Mouse (Mus musculus) T-helper 1 cell (primary cell): Measurements from ENCODE around the gene Mapkapk3.

ENCODE experiments used
- in situ Hi-C: fragments of 300-600 bp; cut with MboI, MseI; formaldehyde crosslinking; loops from one replicate; pipeline ENCODE4 v1.15.1; 2025; ENCODE audit warnings: high pct_unique_total_duplicates

Mapkapk3 gene

DNA sequence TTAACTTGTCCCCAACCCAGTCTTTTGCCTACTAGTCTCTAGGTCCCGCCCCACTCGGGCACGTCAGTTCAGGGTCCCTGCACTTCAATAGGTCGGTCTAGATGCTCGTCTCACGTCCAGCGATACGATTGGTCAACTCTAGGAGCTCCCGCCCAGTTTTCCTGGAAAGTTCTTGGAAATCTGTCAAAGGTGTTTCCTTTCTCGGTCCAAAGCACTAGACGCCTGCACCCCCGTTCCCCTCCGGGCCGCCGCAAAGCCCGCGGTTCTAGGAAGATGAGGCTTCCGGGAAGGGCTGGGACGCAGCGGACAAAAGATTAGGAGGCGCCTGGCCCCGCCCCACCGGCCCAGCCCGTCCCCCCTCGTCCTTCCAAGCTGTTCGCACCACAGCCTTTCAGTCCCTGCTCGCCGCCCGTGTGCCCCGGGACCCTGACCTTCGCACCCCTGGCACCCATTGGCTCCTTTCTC lies 6.9 kb upstream of the Mapkapk3 start:
- in situ Hi-C loops = loop anchor here (5.0 to 10.0 kb wide), 2 partner anchors 36 to 58 kb away; no protein-coding TSS in a partner anchor

DNA sequence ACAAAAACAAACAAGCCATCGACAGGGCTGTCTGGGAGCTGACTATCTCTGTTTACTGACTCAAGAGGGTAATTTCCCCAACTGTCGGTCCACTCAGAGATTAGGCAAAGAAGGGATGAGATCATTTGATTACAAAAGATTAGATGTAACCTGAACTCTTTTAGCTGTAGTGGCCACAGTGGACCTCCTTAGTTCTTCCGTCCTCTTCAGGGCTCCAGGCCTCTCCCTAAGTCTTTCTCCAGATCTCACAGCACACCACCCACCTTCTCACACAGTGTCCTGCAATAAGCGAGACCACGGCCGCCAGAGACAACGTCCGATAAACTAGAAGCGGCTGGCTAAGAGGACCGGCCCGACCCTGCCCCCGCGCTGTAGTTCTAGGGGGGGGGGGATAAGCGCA lies 6.4 kb upstream of the Mapkapk3 start:
- in situ Hi-C loops = loop anchor here (5.0 to 10.0 kb wide), 2 partner anchors 36 to 59 kb away; no protein-coding TSS in a partner anchor

DNA sequence AAGGTAGTCTGAATTCAATTTTAAA lies 6.2 kb upstream of the Mapkapk3 start, which contains the start of gene Cish:
Gene Cish, plus strand, starts transcription at position 11 of the 25 bp plus-strand sequence.
- in situ Hi-C loops = loop anchor here (5.0 to 10.0 kb wide), 2 partner anchors 36 to 59 kb away; no protein-coding TSS in a partner anchor

DNA sequence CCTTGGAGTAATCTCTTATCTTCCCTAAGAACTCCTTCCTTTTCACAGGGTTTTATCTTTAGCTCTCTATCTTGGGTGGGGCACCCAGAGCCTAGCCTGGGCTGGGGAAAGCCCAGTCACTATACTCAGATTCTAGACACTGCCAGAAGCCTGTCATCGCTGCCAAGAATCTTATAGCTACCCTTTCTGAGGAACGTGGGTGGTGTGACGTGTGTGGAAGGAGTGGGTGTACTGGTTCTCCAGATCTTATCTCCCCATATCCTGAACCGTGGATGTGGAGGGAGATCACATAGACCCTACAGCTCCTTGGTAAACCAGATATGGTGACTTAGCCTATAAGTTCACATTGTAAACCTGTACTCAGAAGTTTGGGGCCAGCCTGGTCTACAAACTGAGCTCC lies 5.9 kb upstream of the Mapkapk3 start:
- in situ Hi-C loops = loop anchor here (5.0 to 10.0 kb wide), 2 partner anchors 37 to 59 kb away; no protein-coding TSS in a partner anchor

DNA sequence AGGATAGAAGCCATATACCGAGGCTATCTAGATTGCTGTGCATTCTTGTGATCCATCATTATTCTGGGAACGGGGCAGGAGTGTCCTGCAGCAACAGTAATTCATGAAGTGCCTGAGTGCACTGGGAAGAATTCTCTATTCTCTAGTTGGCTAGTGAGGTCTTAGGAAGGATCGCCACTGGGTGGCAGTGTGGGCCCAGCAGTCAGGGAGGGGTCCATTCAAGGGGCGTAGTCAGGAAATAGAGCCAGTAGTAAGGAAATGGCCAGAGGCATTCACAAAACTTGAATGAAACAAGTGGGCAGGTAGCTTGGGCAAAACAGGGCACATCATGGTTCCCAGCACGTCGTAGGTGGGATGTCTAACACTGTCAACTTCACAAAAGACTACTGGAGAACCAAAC lies 4.6 kb upstream of the Mapkapk3 start:
- in situ Hi-C loops = loop anchor here (5.0 to 10.0 kb wide), 3 partner anchors 47 to 402 kb away; partner anchors contain the start of gene Manf

DNA sequence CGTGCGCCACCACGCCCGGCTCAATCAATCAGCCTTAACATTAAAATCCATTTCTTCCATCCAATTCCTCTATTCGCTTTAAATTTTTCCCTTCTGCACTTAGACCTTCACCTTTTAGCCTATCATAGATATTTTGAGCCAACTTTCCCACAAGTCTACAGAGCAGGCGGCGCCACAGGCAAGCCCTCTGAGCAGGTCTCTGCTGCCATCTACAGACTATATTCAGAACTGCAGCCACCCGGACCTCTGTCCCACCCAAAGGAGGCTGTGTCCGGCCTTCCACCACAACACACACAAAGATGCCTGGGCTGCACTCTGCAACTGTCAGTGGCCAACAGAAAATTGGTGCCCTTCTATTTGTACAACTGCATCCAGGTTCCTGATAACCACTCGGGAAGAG lies 1.2 kb upstream of the Mapkapk3 start:
- in situ Hi-C loops = loop anchor here (5.0 to 10.0 kb wide), 3 partner anchors 44 to 399 kb away; partner anchors contain the start of gene Manf

DNA sequence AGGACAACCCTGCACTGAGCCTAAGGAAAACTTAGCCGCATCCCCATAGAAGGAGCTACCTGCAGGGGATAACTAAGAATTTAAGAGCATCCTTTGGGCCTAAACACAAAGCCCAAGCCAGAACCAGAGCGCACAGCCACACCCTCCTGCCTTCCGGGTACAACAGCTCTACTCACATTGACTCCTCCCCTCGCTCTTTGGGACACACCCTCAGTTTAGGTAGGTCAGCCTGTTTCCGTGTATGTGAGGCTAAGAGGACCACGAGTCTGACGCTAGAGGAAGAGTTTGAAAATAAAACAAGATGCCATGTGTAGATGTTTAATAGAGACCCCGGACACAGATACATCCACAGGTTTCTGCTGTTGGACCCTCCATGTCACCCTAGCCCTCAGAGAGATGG lies 966 bp downstream of the Mapkapk3 start:
- in situ Hi-C loops = loop anchor here (10.0 kb wide), 1 partner anchor 246 kb away; the partner anchor contains the start of gene Tmem115

DNA sequence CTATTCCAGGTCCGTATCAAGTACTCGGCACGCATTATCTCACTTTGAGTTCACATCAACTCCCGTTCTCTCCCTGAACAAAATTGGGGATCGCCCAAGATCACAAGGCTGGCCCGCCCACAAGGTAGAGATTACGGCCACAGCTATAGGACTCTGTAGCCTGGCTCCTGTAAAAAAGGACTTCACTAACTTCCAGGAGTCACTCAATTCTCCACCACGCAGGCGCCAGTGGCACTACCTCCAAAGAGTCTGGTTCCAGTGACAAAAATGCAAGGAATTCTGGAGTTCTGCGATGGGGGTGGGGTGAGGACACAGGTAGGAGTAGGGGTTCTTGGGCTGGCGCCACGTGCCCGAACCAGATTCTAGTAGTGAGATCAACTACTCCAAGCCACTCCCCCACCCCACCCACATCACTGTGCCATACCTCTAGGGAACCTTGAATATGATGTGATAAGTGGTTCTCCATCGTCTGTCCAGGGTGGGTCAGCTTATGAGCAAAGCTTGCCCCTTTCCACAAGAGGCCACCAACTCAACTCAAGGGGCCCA lies 1.5 kb downstream of the Mapkapk3 start:
- in situ Hi-C loops = loop anchor here (10.0 kb wide), 1 partner anchor 247 kb away; the partner anchor contains the start of gene Tmem115

DNA sequence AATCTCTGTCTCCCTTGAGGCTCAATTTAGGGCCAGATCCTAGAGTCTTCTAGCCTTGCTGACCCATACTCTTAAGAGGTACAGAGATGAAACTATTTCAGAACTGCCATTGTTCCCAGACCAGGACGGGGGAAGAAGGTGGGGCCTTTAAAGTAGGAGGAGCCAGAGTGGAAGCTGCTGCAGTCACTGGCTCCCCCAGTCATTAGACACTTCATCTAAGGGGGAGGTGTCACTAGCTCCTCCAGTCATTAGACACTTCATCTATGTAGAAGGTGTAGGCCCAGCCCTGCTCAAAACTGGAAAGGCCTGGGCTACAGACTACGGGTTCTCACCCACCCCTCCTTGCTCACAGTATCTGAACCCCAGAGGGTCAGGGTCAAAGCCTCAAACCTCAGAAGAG lies 2.4 kb downstream of the Mapkapk3 start:
- in situ Hi-C loops = loop anchor here (10.0 kb wide), 1 partner anchor 248 kb away; the partner anchor contains the start of gene Tmem115

DNA sequence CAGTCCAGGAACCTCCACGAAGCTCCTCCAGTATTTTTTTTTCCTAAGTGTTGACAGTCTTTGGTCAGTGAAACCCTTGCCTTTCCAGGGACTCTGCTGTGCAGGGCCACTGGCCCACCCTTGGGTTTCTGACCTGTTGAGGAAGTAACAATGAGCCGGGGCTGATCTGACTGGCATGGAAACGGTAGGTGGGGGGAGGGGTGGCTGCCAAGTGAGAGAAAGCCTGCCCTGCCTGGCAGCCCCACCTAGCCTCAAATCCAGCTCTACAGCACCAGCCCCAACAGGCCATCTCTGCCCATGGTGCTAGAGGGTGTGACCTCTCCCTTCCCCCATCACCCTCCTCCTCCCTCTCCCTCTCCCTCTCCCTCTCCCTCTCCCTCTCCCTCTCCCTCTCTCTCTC lies 4.7 kb downstream of the Mapkapk3 start:
- in situ Hi-C loops = loop anchor here (10.0 kb wide), 1 partner anchor 250 kb away; the partner anchor contains the start of gene Tmem115

DNA sequence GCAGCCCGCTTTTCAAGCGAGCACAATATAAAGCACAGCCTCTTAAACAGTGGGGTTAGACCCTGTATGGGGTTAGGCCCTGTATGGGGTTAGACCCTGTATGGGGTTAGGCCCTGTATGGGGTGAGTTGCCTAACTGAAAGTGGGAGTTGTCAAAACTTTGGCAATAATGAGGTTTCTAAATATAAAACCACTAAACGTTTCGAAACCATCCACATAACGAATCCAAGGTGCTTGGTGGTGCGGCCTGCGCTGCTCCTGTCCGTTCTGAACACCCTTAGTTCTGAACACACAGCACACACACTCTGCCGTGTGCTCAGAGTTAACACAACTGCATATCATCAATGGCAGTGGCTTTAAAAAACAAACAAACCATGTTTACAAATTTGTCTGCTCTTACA lies 6.7 kb downstream of the Mapkapk3 start:
- in situ Hi-C loops = loop anchor here (10.0 kb wide), 1 partner anchor 252 kb away; the partner anchor contains the start of gene Tmem115

DNA sequence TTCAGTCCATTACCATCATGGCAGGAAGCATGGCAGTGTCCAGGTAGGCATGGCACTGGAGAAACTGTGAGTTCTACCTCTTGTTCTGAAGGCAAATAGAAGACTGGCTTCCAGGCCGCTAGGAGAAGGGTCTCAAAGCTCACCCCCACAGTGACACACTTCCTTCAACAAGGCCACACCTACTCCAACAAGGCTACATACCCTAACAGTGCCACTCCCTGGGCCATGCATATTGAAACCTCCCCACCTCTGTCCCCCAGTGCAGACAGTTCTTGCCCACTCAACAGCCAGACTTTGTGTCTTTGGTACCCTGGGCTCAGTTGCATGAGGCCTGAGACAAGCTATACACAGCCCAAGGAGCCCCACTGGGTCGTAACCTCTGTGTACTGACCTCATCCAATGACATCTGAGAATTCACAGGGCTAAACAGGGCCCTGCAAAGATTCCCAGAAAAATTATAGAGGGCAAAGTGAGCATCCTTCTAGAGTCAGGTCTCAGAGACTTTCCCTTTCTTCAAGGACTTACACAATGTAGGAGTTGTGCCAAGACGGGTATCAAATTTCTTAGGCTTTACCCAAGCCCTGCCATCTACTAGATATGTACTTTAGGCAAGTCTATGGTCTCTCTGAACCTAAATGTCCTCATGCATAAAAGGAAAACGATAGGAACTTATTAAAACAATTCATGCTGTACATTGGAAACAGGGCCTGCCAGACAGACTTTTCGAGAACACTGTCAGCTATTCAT lies 8.3 kb downstream of the Mapkapk3 start:
- in situ Hi-C loops = loop anchor here (10.0 kb wide), 1 partner anchor 253 kb away; the partner anchor contains the start of gene Tmem115

DNA sequence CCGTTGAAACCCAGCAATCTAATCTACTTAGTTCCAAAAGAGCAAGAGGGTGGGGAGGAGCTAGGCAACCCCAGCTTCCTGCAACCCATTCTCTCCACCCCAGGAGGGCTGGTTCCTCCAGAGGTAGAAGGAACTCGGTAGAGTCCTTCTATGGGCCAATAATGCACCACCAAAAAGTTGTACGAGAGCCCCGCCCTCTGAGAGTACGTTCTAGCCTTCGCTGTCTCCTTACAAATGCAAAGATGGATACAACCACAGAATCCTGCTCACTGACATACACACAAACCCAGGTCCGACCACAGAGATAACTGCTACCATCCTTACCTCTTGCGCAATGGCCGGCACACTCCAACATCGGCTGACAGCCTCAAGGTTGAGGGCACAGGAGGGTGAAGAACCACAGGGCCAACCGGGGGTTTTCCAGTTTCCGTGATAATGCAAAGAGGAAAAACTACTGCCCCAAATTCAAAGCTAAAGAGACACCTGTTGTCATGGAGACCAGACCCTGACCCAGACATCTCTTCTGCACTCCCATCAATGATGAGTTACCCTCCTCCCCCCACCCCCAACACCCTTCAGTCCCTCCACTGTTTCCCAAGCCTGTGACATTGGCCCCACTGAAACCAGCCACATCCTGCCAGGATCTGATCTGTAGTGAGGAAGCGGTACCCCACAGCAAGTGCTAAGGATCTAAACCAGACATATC lies 9.2 kb downstream of the Mapkapk3 start:
- in situ Hi-C loops = loop anchor here (10.0 kb wide), 1 partner anchor 254 kb away; the partner anchor contains the start of gene Tmem115

DNA sequence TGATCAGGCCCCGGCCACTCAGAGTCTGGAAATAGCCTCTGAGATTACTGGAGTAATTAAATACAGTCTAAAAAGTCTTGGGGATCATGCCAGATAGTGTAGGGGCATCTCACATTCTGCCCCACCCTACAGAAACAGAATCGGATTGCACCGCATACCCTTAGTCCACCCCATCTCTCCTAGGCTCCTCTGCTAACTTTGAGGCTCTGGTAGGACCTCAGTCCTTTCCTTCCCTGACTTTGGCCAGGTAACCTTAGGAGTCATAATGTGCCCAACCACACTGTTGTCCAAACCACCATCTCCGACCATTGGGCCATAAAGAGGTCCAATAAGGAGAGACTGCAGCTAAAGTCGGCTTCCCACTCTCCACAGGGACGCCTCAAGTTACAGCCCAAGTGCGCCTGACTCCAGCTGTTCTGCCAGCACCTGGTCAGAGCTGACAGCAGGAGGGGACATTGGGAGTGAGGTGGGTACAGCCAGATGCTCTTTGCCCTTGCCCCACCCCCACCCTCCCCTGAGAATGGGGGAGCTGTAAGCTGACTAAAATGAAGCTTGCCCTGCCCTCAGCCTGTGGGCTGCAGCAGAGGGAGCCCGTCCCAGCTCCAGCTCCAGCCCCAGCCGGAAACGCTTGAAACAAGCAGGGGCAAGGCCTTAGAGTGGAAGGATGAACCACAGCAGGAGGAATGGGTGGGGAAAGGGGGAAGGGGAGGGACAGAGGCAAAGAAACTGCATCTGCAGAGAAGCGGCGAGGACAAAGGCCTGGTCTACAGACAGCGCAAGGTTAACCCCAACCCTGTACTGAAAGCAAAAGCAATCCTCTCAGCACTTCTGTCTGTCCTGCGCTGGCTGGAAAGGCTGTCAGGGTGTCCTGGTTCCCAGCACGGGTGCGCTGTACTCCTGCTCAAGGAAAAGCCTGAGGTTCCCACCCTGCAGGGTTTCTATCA lies 10.0 kb downstream of the Mapkapk3 start:
- in situ Hi-C loops = loop anchor here (10.0 kb wide), 1 partner anchor 255 kb away; the partner anchor contains the start of gene Tmem115

DNA sequence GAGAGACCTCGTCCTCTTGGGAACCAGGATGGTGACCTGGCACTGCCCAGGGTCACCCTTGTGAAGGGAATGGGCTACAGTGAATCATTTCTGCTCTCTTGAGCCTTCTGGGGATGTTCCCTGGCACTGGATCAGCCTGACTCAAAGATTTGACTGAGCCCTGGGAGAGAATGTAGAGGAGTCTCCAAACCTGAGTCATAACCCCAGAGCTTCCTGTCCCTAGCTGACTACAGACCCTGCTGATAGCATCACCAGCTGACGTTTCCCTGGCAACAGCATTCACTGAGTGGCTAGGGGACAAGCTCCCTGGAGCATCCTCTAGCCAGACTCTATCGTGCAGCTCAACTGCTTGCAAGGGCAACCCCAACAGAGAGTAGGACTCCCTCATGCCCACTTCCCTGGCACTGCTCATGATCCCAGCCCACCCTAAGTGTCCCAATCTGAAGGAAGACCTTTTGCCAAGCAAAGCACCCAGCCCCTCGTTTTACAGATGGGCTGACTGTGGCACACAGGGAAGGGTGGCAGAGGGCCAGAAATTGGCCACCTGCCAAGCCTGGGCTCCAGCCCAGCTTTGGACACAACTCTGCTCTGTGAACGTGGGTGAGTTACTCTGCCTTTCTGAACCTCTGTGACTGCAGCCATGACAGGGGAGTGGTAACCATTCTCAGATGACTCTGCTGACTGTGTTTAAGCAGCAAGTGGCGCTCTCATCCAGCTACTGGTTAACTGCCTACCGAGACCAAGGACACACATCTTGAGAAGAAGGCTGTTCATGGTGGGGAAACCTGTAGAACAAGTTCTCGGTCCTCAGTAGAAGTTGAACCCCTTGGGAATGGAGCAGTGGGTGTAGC lies 10.9 kb downstream of the Mapkapk3 start:
- in situ Hi-C loops = no loop called here

DNA sequence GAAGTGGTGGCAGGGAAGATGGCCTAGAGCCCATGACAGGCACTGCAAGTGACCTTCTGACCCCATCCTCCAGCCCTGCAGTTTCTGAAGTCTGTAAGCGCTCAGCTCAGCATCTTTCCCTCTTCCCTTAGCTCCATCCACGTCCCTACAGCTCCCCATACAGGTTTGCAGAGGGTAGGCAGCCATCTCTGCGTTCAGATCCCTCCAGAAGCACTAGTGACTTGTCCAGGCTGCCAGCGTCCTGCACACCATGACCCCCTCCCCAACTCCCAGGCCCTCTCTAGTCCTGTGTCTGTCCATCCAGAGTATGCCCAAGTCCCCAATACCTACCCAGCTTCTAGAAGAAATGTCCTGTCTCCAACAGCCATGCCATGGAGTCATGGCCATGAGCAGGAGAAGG lies 11.6 kb downstream of the Mapkapk3 start:
- in situ Hi-C loops = no loop called here

DNA sequence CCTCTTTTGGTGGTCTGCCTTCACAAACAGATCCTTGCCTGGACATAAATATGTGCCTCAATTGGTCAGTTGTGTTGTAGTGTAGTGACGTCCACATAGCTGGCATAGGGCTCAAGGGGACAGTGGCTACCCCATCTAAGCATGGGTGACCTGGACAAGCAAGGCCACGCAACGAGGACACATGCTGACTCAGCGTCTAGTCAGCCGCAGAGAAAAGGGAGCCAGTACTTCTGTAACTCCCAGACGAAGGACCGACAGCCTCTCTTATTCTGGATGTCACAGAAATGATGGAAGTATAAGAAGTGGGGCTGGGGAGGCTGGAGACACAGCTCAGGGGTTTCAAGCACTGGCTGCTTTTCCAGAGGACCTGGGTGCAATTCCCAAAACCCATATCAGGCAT lies 12.1 kb downstream of the Mapkapk3 start:
- in situ Hi-C loops = no loop called here

DNA sequence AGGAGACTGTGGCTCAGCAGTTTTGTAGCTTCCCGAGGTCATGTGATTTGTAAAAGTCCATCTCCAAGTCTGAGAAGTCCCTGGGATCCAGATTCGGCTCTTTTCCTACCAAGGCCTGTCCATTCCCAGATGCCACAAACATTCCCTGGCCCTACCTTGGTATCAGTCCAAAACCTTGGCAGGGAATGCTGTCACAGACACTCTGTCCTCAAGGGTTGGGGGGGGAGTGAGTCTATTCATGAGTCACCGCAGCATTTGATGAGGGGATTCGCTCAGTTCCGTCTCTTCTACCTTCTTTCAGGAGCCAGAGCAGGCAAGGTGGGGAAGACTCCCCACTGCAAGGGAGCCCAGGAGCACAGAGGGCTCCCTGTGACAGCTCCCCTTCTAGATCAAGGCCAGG lies 14.0 kb downstream of the Mapkapk3 start:
- in situ Hi-C loops = no loop called here

DNA sequence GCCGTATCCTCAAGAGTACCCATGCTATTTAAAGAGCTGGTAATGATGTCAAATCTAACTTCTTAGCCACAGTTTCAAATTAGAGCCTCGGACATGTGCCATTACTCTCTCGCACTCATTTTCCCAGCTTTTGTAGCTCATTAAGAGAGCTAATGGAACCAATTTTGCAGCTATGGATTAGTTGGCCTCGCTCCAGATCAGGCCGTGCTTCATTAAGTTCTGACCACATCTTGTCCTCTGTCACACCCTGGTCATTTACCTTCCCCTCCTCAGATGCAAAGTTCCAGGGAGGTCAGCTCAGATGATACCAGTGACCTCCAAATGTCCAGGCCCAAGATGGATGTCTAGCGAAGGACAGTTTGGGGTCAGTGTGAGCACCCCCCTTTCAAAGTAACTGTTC lies 14.9 kb downstream of the Mapkapk3 start:
- in situ Hi-C loops = no loop called here

DNA sequence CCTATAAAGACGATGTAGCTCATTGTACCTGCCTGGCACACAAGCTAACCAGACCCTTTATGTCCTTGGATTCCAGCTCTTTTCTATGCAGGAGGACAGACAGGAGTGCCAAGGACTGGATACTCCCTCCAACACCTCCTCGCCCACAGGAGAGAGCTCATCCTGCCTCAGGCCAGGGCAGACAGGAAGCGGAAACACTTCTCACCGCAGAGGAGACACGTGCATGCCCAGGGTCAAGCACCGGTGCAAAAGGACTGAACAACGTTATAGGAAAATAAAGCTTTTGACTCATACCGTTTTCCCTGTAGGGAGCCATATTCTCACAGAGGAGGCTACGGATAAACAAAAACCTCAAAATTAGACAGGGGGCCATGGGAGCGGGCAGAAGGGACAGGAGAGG lies 16.5 kb downstream of the Mapkapk3 start:
- in situ Hi-C loops = no loop called here
